Mouse (Mus musculus): Measurements from ENCODE around the gene Ttl. TPM values are rescaled to one million over a fixed set of nuclear protein-coding genes. Genes with fewer than 3 reads are reported as not detected.

Gene Ttl
- polyA plus RNA-seq, 1 experiment from 2014 or later, result 3.4 TPM

GRCm38 (mm10) chr2:129092810-129093209 is 27.1 kb downstream of the Ttl start:
- H3K4me2 ChIP-seq (replicated peaks; ENCODE audit: low read depth), result no peak overlapping the region
- no peak overlapping the region for H3K9ac ChIP-seq (ENCODE audit: low read depth, low read length)
- H3K27me3 ChIP-seq (replicated peaks; ENCODE audit: control insufficient read depth, insufficient read depth, low read length), result no peaks in the 10 kb centered on the region
- no peak overlapping the region for H3K27ac ChIP-seq (ENCODE audit: low read depth, low read length)
- H3K4me3 ChIP-seq (ENCODE audit: low read depth, low read length), result no peak overlapping the region
- H3K9me3 ChIP-seq (ENCODE audit: control insufficient read depth), result no peaks in the 10 kb centered on the region
- no peaks in the 10 kb centered on the region for H3K4me1 ChIP-seq (replicated peaks; ENCODE audit: control insufficient read depth, insufficient read depth, low read length)
- peaks cover 11% of the 10 kb centered on the region; the same call in 1 of the 2 replicates for H3K36me3 ChIP-seq (ENCODE audit: control insufficient read depth, insufficient read depth)
- TF ChIP-seq CTCF (IDR thresholded peaks at IDR 0.05; ENCODE audit: low read depth), result no peak
- no peak for ATAC-seq
- 93% methylated on average over 12 of the region's 12 CpGs for whole genome bisulfite sequencing

- ATAC-seq, result no peak
These were observed 28.4 kb downstream of the Ttl start for GRCm38 (mm10) chr2:129093926-129094724.

DNA sequence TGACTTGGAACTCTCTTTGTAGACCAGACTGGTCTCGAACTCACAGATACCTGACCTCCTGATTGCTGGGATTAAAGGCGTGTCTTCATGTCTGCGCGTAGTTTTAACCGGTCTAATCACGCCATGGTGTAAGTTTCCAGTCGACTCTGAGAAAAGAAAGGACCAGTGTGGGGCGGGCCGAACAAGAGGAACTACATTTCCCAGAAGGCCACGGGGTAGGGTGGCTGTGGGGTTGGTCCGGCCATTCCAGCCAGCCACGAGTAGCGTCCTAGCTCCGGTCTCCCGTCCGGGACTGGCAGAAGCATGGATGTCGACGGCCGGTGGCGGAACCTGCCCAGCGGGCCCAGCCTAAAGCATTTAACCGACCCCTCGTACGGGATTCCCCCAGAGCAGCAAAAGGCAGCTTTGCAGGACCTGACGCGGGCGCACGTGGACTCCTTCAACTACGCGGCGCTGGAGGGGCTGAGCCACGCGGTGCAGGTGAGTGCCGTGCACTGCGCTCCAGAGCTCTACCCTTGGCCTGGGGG is 35.1 kb downstream of the Ttl start, which contains the start of gene Polr1b:
Gene Polr1b, plus strand, starts transcription at position 212 of the 527 bp plus-strand sequence.
- H3K9ac ChIP-seq (ENCODE audit: low read depth, low read length), result peak within 1 kb of the TSS; percentile 63
- no peak within 1 kb of the TSS for H3K27ac ChIP-seq (ENCODE audit: low read depth, low read length)
- H3K4me2 ChIP-seq (replicated peaks; ENCODE audit: low read depth), result peak within 1 kb of the TSS; percentile 95
- peak within 1 kb of the TSS; percentile 68 for H3K4me3 ChIP-seq (ENCODE audit: low read depth, low read length)
- WGBS, result under 1% methylated on average over 35 of the region's 35 CpGs
- H3K9me3 ChIP-seq (ENCODE audit: control insufficient read depth), result no peaks in the 10 kb centered on the region
- peaks cover 12% of the 10 kb centered on the region; the same call in 1 of the 2 replicates for H3K36me3 ChIP-seq (ENCODE audit: control insufficient read depth, insufficient read depth)
- peak; percentile 100 for ATAC-seq
- no peak for TF ChIP-seq CTCF (IDR thresholded peaks at IDR 0.05; ENCODE audit: low read depth)
- H3K27me3 ChIP-seq (replicated peaks; ENCODE audit: control insufficient read depth, insufficient read depth, low read length), result no peaks in the 10 kb centered on the region
- no peaks in the 10 kb centered on the region for H3K4me1 ChIP-seq (replicated peaks; ENCODE audit: control insufficient read depth, insufficient read depth, low read length)

More at GRCm38 (mm10) chr2:129093926-129094724, 28.4 kb downstream of the Ttl start:
- Histone ChIP-seq H3K4me1 (replicated peaks; ENCODE audit: control insufficient read depth, insufficient read depth, low read length) (no peaks in the 10 kb centered on the region), H3K27ac (ENCODE audit: low read depth, low read length) (no peak overlapping the region; the same call in 1 of the 2 replicates), H3K4me3 (ENCODE audit: low read depth, low read length) (no peak overlapping the region), H3K9me3 (ENCODE audit: control insufficient read depth) (no peaks in the 10 kb centered on the region), H3K9ac (ENCODE audit: low read depth, low read length) (no peak overlapping the region), H3K4me2 (replicated peaks; ENCODE audit: low read depth) (no peak overlapping the region), H3K27me3 (replicated peaks; ENCODE audit: control insufficient read depth, insufficient read depth, low read length) (no peaks in the 10 kb centered on the region), H3K36me3 (ENCODE audit: control insufficient read depth, insufficient read depth) (peaks cover 11% of the 10 kb centered on the region; the same call in 1 of the 2 replicates)
- WGBS, result 82% methylated on average over 18 of the region's 18 CpGs
- peak; percentile 28 for TF ChIP-seq CTCF (IDR thresholded peaks at IDR 0.05; ENCODE audit: low read depth)

DNA sequence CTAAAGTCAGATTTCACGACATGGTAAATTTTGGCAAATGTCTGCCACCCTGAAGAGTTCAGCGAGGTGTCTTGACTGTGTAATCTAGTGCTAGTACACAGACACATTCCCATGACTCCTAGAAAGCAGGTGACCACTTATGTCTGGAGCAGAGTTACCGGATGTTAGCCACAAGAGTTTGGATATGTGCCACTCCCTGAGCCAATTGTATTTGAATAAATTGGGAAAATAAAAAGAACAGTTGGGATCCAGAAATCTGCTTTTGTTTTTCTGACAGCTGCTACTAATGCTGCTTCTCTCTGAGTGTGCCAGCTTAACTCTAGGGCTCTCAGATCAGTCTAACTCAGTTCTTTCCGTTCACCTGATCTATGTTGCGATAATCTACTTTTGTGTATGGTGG is 47.2 kb downstream of the Ttl start:
- peaks cover 68% of the 10 kb centered on the region for H3K36me3 ChIP-seq (ENCODE audit: control insufficient read depth, insufficient read depth)
- H3K4me2 ChIP-seq (replicated peaks; ENCODE audit: low read depth), result no peak overlapping the region
- no peak for ATAC-seq
- no peak overlapping the region for H3K9ac ChIP-seq (ENCODE audit: low read depth, low read length)
- 91% methylated on average over 5 of the region's 5 CpGs for WGBS
- no peak for TF ChIP-seq CTCF (IDR thresholded peaks at IDR 0.05; ENCODE audit: low read depth)
- no peaks in the 10 kb centered on the region for H3K9me3 ChIP-seq (ENCODE audit: control insufficient read depth)
- no peaks in the 10 kb centered on the region for H3K27me3 ChIP-seq (replicated peaks; ENCODE audit: control insufficient read depth, insufficient read depth, low read length)
- H3K4me1 ChIP-seq (replicated peaks; ENCODE audit: control insufficient read depth, insufficient read depth, low read length), result no peaks in the 10 kb centered on the region
- no peak overlapping the region for H3K4me3 ChIP-seq (ENCODE audit: low read depth, low read length)
- no peak overlapping the region for H3K27ac ChIP-seq (ENCODE audit: low read depth, low read length)

- Histone ChIP-seq H3K4me2 (replicated peaks; ENCODE audit: low read depth) (no peak overlapping the region), H3K27ac (ENCODE audit: low read depth, low read length) (no peak overlapping the region), H3K27me3 (replicated peaks; ENCODE audit: control insufficient read depth, insufficient read depth, low read length) (no peaks in the 10 kb centered on the region), H3K4me3 (ENCODE audit: low read depth, low read length) (no peak overlapping the region), H3K4me1 (replicated peaks; ENCODE audit: control insufficient read depth, insufficient read depth, low read length) (no peaks in the 10 kb centered on the region), H3K36me3 (ENCODE audit: control insufficient read depth, insufficient read depth) (peaks cover 63% of the 10 kb centered on the region), H3K9ac (ENCODE audit: low read depth, low read length) (no peak overlapping the region), H3K9me3 (ENCODE audit: control insufficient read depth) (no peaks in the 10 kb centered on the region)
- no peak for TF ChIP-seq CTCF (IDR thresholded peaks at IDR 0.05; ENCODE audit: low read depth)
- ATAC-seq, result no peak
- WGBS, result 93% methylated on average over 9 of the region's 9 CpGs
These were observed 50.1 kb downstream of the Ttl start for GRCm38 (mm10) chr2:129115706-129116367.

DNA sequence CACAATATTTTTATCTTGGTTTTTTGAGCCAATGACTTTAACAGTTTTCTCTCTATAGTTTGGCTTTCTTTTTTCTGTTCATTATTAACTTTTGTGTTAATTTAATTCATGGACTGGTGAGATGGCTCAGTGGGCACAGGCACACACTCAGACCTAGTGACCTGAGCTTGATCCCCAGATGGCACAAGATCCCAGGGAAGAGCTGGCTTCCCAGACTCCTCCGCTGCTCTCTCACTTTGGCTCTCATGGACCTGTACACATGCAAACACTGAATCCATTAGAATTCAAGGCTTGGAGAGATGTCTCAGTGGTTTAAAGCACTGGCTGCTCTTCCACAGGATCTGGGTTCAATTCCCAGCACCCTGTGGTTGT is 50.6 kb downstream of the Ttl start:
- Histone ChIP-seq H3K36me3 (ENCODE audit: control insufficient read depth, insufficient read depth) (peaks cover 63% of the 10 kb centered on the region), H3K4me3 (ENCODE audit: low read depth, low read length) (no peak overlapping the region), H3K27ac (ENCODE audit: low read depth, low read length) (no peak overlapping the region), H3K4me1 (replicated peaks; ENCODE audit: control insufficient read depth, insufficient read depth, low read length) (no peaks in the 10 kb centered on the region), H3K9me3 (ENCODE audit: control insufficient read depth) (no peaks in the 10 kb centered on the region), H3K27me3 (replicated peaks; ENCODE audit: control insufficient read depth, insufficient read depth, low read length) (no peaks in the 10 kb centered on the region), H3K9ac (ENCODE audit: low read depth, low read length) (no peak overlapping the region), H3K4me2 (replicated peaks; ENCODE audit: low read depth) (no peak overlapping the region)
- 90% methylated on average over 1 of the region's 1 CpGs for WGBS
- TF ChIP-seq CTCF (IDR thresholded peaks at IDR 0.05; ENCODE audit: low read depth), result no peak
- no peak for ATAC-seq
